Mouse (Mus musculus) midbrain, embryonic 15.5 days (tissue): ENCODE results near the gene Cpt1c. TPM values are rescaled to one million over a fixed set of nuclear protein-coding genes. Genes with fewer than 3 reads are reported as not detected.

ENCODE experiments used
- ATAC-seq: fragments of 200-750 bp; cut with Nextera tagmentation; replicated peaks from 2 replicates; pipeline ENCODE4 v1.8.0; 2017; ENCODE audit warnings: moderate TSS enrichment
- H3K27ac ChIP-seq: fragments of 300-500 bp; sonication (generic); 2 replicates; pipeline ENCODE4 v1.5.1; 2015; ENCODE audit warnings: mild to moderate bottlenecking, inconsistent platforms
- H3K27me3 ChIP-seq: fragments of 300-500 bp; sonication (generic); replicated peaks from 2 replicates; pipeline ENCODE4 v1.6.1; 2015; ENCODE audit warnings: inconsistent platforms
- H3K36me3 ChIP-seq: fragments of 300-500 bp; sonication (generic); replicated peaks from 2 replicates; pipeline ENCODE4 v1.6.1; 2015; ENCODE audit warnings: inconsistent platforms
- H3K4me1 ChIP-seq: fragments of 300-500 bp; sonication (generic); 2 replicates; pipeline ENCODE4 v1.6.1; 2015; ENCODE audit warnings: inconsistent platforms
- H3K4me2 ChIP-seq: fragments of 300-500 bp; sonication (generic); 2 replicates; pipeline ENCODE4 v1.6.1; 2015; ENCODE audit warnings: inconsistent platforms, mild to moderate bottlenecking, moderate library complexity
- H3K4me3 ChIP-seq: fragments of 300-500 bp; sonication (generic); 2 replicates; pipeline ENCODE4 v1.5.1; 2015; ENCODE audit warnings: mild to moderate bottlenecking, inconsistent platforms
- H3K9ac ChIP-seq: fragments of 300-500 bp; sonication (generic); 2 replicates; pipeline ENCODE4 v1.6.1; 2015; ENCODE audit warnings: mild to moderate bottlenecking, inconsistent platforms
- H3K9me3 ChIP-seq: fragments of 300-500 bp; sonication (generic); 2 replicates; pipeline ENCODE4 v1.6.1; 2016; ENCODE audit warnings: inconsistent platforms
- WGBS: fragments of 180-500 bp; shearing (Covaris S2); methylation state at CpG from one replicate; pipeline ENCODE4 v1.1.7; 2015; ENCODE audit warnings: mixed read lengths; 5-methylcytosine and 5-hydroxymethylcytosine counted together
- polyA plus RNA-seq: library from polyadenylated mRNA; unstranded; fragments of >200 nt; fragmentation: Nextera tagmentation; extraction: Ambion mirVana; gene quantifications from 2 replicates; pipeline ENCODE4 v1.2.1, GENCODE M21; 2015

Cpt1c gene
- polyA plus RNA-seq, 1 experiment from 2014 or later: 58.2 TPM

- H3K4me3 ChIP-seq: no peak overlapping the region
- no peak for ATAC-seq
- no peak overlapping the region for H3K4me2 ChIP-seq
- WGBS: 79% methylated on average over 20 of the region's 20 CpGs
- peaks cover 9% of the 10 kb centered on the region; the same call in 1 of the 2 replicates for H3K36me3 ChIP-seq
- H3K27me3 ChIP-seq: peaks cover 3% of the 10 kb centered on the region; the same call in 1 of the 2 replicates
- H3K4me1 ChIP-seq: peaks cover 6% of the 10 kb centered on the region
- H3K27ac ChIP-seq: no peak overlapping the region; the same call in 1 of the 2 replicates
- H3K9me3 ChIP-seq: no peaks in the 10 kb centered on the region
- no peak overlapping the region for H3K9ac ChIP-seq
Observed at GRCm38 (mm10) chr7:44957183-44957835, 17.3 kb downstream of the Cpt1c start.

GRCm38 (mm10) chr7:44956266-44956665, 18.4 kb downstream of the Cpt1c start:
- no peak for ATAC-seq
- H3K9ac ChIP-seq: no peak overlapping the region
- peaks cover 11% of the 10 kb centered on the region for H3K27me3 ChIP-seq

GRCm38 (mm10) chr7:44955628-44956027, 19.0 kb downstream of the Cpt1c start:
- H3K36me3 ChIP-seq: peaks cover 4% of the 10 kb centered on the region; the same call in 1 of the 2 replicates
- no peak overlapping the region for H3K4me2 ChIP-seq
- no peak overlapping the region for H3K9ac ChIP-seq
- H3K4me1 ChIP-seq: peaks cover 16% of the 10 kb centered on the region
- no peak overlapping the region for H3K4me3 ChIP-seq
- ATAC-seq: no peak
- 56% methylated on average over 5 of the region's 5 CpGs for WGBS
- no peak overlapping the region for H3K27ac ChIP-seq
- peaks cover 17% of the 10 kb centered on the region for H3K27me3 ChIP-seq
- no peaks in the 10 kb centered on the region for H3K9me3 ChIP-seq

More at GRCm38 (mm10) chr7:44956266-44956665, 18.4 kb downstream of the Cpt1c start:
- H3K4me1 ChIP-seq: peaks cover 16% of the 10 kb centered on the region
- no peak overlapping the region for H3K4me3 ChIP-seq
- no peak overlapping the region for H3K4me2 ChIP-seq
- H3K9me3 ChIP-seq: no peaks in the 10 kb centered on the region
- H3K36me3 ChIP-seq: peaks cover 9% of the 10 kb centered on the region; the same call in 1 of the 2 replicates
- H3K27ac ChIP-seq: no peak overlapping the region
- WGBS: 60% methylated on average over 6 of the region's 6 CpGs

GRCm38 (mm10) chr7:44954091-44954885, 20.4 kb downstream of the Cpt1c start:
- WGBS: 82% methylated on average over 12 of the region's 12 CpGs
- Histone ChIP-seq H3K4me1 (peaks cover 16% of the 10 kb centered on the region), H3K9me3 (no peaks in the 10 kb centered on the region), H3K27me3 (peaks cover 26% of the 10 kb centered on the region), H3K9ac (no peak overlapping the region), H3K4me2 (no peak overlapping the region), H3K36me3 (no peaks in the 10 kb centered on the region), H3K27ac (no peak overlapping the region), H3K4me3 (no peak overlapping the region)
- ATAC-seq: no peak

GRCm38 (mm10) chr7:44953561-44953960, 21.1 kb downstream of the Cpt1c start:
- 61% methylated on average over 14 of the region's 14 CpGs for WGBS
- no peak for ATAC-seq
- Histone ChIP-seq H3K36me3 (no peaks in the 10 kb centered on the region), H3K4me2 (no peak overlapping the region), H3K27ac (no peak overlapping the region), H3K27me3 (peaks cover 26% of the 10 kb centered on the region), H3K4me3 (no peak overlapping the region), H3K4me1 (peaks cover 16% of the 10 kb centered on the region), H3K9ac (no peak overlapping the region), H3K9me3 (no peaks in the 10 kb centered on the region)

- Histone ChIP-seq H3K4me2 (peak overlapping the region; percentile 69), H3K27ac (no peak overlapping the region), H3K27me3 (peaks cover 26% of the 10 kb centered on the region), H3K9me3 (no peaks in the 10 kb centered on the region), H3K9ac (peak overlapping the region; percentile 7), H3K4me3 (peak overlapping the region; percentile 37), H3K36me3 (no peaks in the 10 kb centered on the region), H3K4me1 (peaks cover 16% of the 10 kb centered on the region)
- ATAC-seq: peak; percentile 86
- 9% methylated on average over 24 of the region's 24 CpGs for WGBS
Observed at GRCm38 (mm10) chr7:44952611-44953306, 21.9 kb downstream of the Cpt1c start.

- Histone ChIP-seq H3K36me3 (no peaks in the 10 kb centered on the region), H3K27me3 (peaks cover 26% of the 10 kb centered on the region), H3K9ac (no peak overlapping the region), H3K9me3 (no peaks in the 10 kb centered on the region), H3K4me1 (peaks cover 16% of the 10 kb centered on the region), H3K27ac (no peak overlapping the region), H3K4me3 (peak overlapping the region; percentile 37), H3K4me2 (peak overlapping the region; percentile 69)
- ATAC-seq: peak; percentile 31; the same call in 1 of the 2 replicates
- WGBS: under 1% methylated on average over 10 of the region's 10 CpGs
Observed at GRCm38 (mm10) chr7:44951960-44952359, 22.7 kb downstream of the Cpt1c start.

GRCm38 (mm10) chr7:44949922-44950321, 24.7 kb downstream of the Cpt1c start:
- Histone ChIP-seq H3K27ac (no peak overlapping the region), H3K4me3 (no peak overlapping the region), H3K4me2 (no peak overlapping the region), H3K36me3 (no peaks in the 10 kb centered on the region), H3K9me3 (no peaks in the 10 kb centered on the region), H3K27me3 (peaks cover 26% of the 10 kb centered on the region), H3K9ac (no peak overlapping the region), H3K4me1 (peaks cover 16% of the 10 kb centered on the region)
- no peak for ATAC-seq
- WGBS: 78% methylated on average over 6 of the region's 6 CpGs

- H3K4me2 ChIP-seq: no peak within 1 kb of the TSS
- ATAC-seq: no peak
- no peak within 1 kb of the TSS for H3K27ac ChIP-seq
- H3K9me3 ChIP-seq: no peaks in the 10 kb centered on the region
- no peaks in the 10 kb centered on the region for H3K4me1 ChIP-seq
- 79% methylated on average over 7 of the region's 7 CpGs for WGBS
- no peak within 1 kb of the TSS for H3K9ac ChIP-seq
- H3K4me3 ChIP-seq: no peak within 1 kb of the TSS
- no peaks in the 10 kb centered on the region for H3K36me3 ChIP-seq
- no peaks in the 10 kb centered on the region for H3K27me3 ChIP-seq
Observed at GRCm38 (mm10) chr7:44942904-44943303, 31.7 kb downstream of the Cpt1c start, which contains the start of gene Tsks. Tsks (plus strand) TSS chr7:44943204.

- Histone ChIP-seq H3K36me3 (no peaks in the 10 kb centered on the region), H3K9me3 (no peaks in the 10 kb centered on the region), H3K4me3 (no peak overlapping the region), H3K4me1 (no peaks in the 10 kb centered on the region), H3K27me3 (no peaks in the 10 kb centered on the region), H3K4me2 (no peak overlapping the region), H3K9ac (no peak overlapping the region), H3K27ac (no peak overlapping the region)
- WGBS: 92% methylated on average over 4 of the region's 4 CpGs
- no peak for ATAC-seq
Observed at GRCm38 (mm10) chr7:44938680-44939079, 36.0 kb downstream of the Cpt1c start.

GRCm38 (mm10) chr7:44929204-44930151, 45.2 kb downstream of the Cpt1c start, which contains the start of gene Ap2a1:
Ap2a1 (minus strand) TSS chr7:44929496.
- no peaks in the 10 kb centered on the region for H3K27me3 ChIP-seq
- H3K27ac ChIP-seq: peak within 1 kb of the TSS; percentile 96
- H3K4me1 ChIP-seq: peaks cover 32% of the 10 kb centered on the region
- peak within 1 kb of the TSS; percentile 98 for H3K9ac ChIP-seq
- ATAC-seq: peak; percentile 99
- peak within 1 kb of the TSS; percentile 93 for H3K4me3 ChIP-seq
- no peaks in the 10 kb centered on the region for H3K9me3 ChIP-seq
- under 1% methylated on average over 83 of the region's 84 CpGs for WGBS
- H3K4me2 ChIP-seq: peak within 1 kb of the TSS; percentile 71
- 0 out of 2 replicates have a peak, but pooled peaks cover under 1% of the 10 kb centered on the region for H3K36me3 ChIP-seq
